Mouse (Mus musculus) activated CD4-positive, CD25-positive, alpha-beta regulatory T cell (primary cell): ENCODE data around the gene Fam13a. TPM values are rescaled to one million over a fixed set of nuclear protein-coding genes. Genes with fewer than 3 reads are reported as not detected.

Experiments used
- polyA plus RNA-seq, 2 experiments: library from polyadenylated mRNA; unstranded; fragments of 100-300 nt; shearing (Covaris generic); gene quantifications; one replicate each; pipeline ENCODE4 v1.2.1; 2017

Fam13a gene
- under 1 TPM; 0.18 to 0.44 TPM for polyA plus RNA-seq

DNA sequence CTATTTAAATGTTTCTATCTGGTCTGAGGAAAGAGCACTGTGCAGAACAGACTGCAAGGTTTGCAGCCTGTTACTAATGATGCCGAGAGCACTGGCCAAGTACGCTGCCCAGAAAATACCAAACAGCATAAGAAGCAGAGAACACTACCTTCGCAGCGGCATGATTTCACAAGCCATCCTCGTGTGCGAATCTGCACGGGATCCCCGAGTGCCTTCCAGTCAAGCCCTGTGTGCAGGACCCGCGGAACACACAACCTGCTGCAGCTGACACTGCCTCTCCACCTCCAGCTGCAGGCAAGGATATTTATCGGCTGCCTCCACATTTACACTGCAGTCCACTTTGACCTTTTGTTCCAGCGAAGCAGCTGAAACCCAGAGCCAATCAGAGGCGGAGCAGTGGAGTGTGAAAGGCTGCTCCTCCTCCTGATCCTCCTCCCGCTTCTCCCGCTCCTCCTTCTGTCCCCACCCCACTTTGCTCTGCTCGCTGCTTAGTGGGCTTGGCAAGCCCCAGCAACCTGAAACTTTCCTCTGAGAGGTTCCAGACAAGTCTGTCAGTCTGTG, at the start of gene Fam13a:
Gene Fam13a (minus strand): TSS at position 386 of the 561 bp plus-strand sequence.

DNA sequence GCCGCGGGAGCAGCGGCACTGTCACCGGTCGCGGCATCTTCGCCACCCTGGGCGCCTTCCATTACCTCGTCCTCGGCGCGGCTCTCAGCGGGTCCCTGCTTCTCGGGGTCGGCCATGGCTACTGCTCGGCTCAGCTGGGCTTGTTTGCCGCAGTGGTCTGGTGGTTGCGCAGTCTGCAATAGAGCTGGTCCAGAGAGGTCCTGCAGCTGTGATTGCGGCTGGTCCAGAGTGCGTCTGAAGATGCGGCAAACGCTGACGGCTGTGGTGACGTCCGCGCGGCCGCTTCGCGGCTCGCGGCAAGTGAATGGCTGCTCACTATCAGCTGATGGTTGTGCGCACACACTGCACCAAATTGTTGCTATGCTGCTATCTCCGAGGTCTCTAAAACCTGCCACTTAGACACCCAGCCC, 117.5 kb downstream of the Fam13a start, which contains the start of gene Nap1l5:
Gene Nap1l5 (minus strand): TSS at position 225 of the 410 bp plus-strand sequence.

Other genes starting within 250 kb of the Fam13a start
- 10 to 100 TPM; 36.2 to 51.6 TPM for gene Herc3, start 193.1 kb downstream of the Fam13a start, polyA plus RNA-seq
- gene Nap1l5, start 117.5 kb downstream of the Fam13a start, polyA plus RNA-seq: under 1 TPM; 0.14 to 0.44 TPM
- gene Tigd2, start 184.3 kb upstream of the Fam13a start, polyA plus RNA-seq: 10 to 100 TPM; 30.8 to 47.5 TPM